Mouse (Mus musculus) liver, embryonic 14.5 days (tissue): ENCODE results near the gene Igf2bp3. TPM values are rescaled to one million over a fixed set of nuclear protein-coding genes. Genes with fewer than 3 reads are reported as not detected.
"Not testable (repeated sequence)": the region's sequence is repeated elsewhere in the genome, so short reads cannot be mapped to it uniquely, and the experiment has no call there.

Source experiments
- ATAC-seq: fragments of 200-750 bp; cut with Nextera tagmentation; 2 replicates; pipeline ENCODE4 v1.8.0; 2017; ENCODE audit warnings: moderate number of reproducible peaks, mild to moderate bottlenecking, moderate library complexity; ENCODE audit not compliant: insufficient read depth
- DNase-seq, 3 experiments: peaks; one replicate each; pipeline ENCODE4 v3.0.0-alpha.2; 2012 to 2013; ENCODE audit warnings: low read depth in 3 of 3, low spot score in 3 of 3
- H3K27ac ChIP-seq: fragments of 300-500 bp; sonication (generic); 2 replicates; pipeline ENCODE4 v1.5.1; 2014; ENCODE audit warnings: moderate library complexity, mild to moderate bottlenecking, control low read depth, inconsistent platforms
- H3K27me3 ChIP-seq: fragments of 300-500 bp; sonication (generic); 2 replicates; pipeline ENCODE4 v1.6.1; 2014; ENCODE audit warnings: mild to moderate bottlenecking, low read length, moderate library complexity; ENCODE audit not compliant: control insufficient read depth, insufficient read depth
- H3K36me3 ChIP-seq: fragments of 300-500 bp; sonication (generic); replicated peaks from 2 replicates; pipeline ENCODE4 v1.6.1; 2014; ENCODE audit warnings: low read depth; ENCODE audit not compliant: control insufficient read depth, insufficient read depth
- H3K4me1 ChIP-seq, 2 experiments: fragments of 200-500 bp in 1 of 2; fragments of 300-500 bp in 1 of 2; sonication (generic) in 1 of 2; replicated peaks; 2 replicates each; pipeline ENCODE4 v1.6.1; 2012 to 2014; ENCODE audit warnings: antibody characterized with exemption in 1 of 2, inconsistent platforms in 1 of 2, low read length in 1 of 2; ENCODE audit not compliant: control insufficient read depth in 2 of 2, insufficient read depth in 2 of 2
- H3K4me2 ChIP-seq: fragments of 300-500 bp; sonication (generic); 2 replicates; pipeline ENCODE4 v1.6.1; 2014; ENCODE audit warnings: low read depth, mild to moderate bottlenecking, control low read depth, moderate library complexity
- H3K4me3 ChIP-seq, 2 experiments: fragments of 200-500 bp in 1 of 2; fragments of 300-500 bp in 1 of 2; sonication (generic) in 1 of 2; 2 replicates each; pipeline ENCODE4 v1.5.1; 2012 to 2014; ENCODE audit warnings: low read depth in 2 of 2, low read length in 2 of 2, mild to moderate bottlenecking in 2 of 2, control low read depth in 1 of 2, inconsistent platforms in 1 of 2, moderate library complexity in 1 of 2; ENCODE audit not compliant: insufficient read depth in 1 of 2
- H3K9ac ChIP-seq: fragments of 300-500 bp; sonication (generic); replicated peaks from 2 replicates; pipeline ENCODE4 v1.6.1; 2014; ENCODE audit warnings: mild to moderate bottlenecking, control low read depth, moderate library complexity
- H3K9me3 ChIP-seq: fragments of 300-500 bp; sonication (generic); 2 replicates; pipeline ENCODE4 v1.6.1; 2016; ENCODE audit warnings: low read length, mixed read lengths; ENCODE audit not compliant: control insufficient read depth
- CTCF ChIP-seq: IDR thresholded peaks from 2 replicates; pipeline ENCODE4 v1.5.1; 2016; ENCODE audit warnings: antibody characterized with exemption, low read depth, control low read depth
- EP300 ChIP-seq: IDR thresholded peaks from 2 replicates; pipeline ENCODE4 v1.6.1; 2016; ENCODE audit warnings: antibody characterized with exemption, low read depth
- WGBS: fragments of 180-500 bp; shearing (Covaris S2); extraction: QIAGEN DNeasy Blood & Tissue Kit; methylation state at CpG from one replicate; pipeline ENCODE4 v1.1.7; 2014; ENCODE audit not compliant: insufficient replicate concordance; 5-methylcytosine and 5-hydroxymethylcytosine counted together
- polyA plus RNA-seq, 2 experiments: library from polyadenylated mRNA; depleted of rRNA in 1 of 2; stranded (reverse) in 1 of 2; unstranded in 1 of 2; fragments of >200 nt; fragmentation: Nextera tagmentation in 1 of 2; extraction: Ambion mirVana in 1 of 2; gene quantifications; 2 replicates each; pipeline versions ENCODE4 v1.2.1 to v1.2.3; 2012 to 2014

The Igf2bp3 gene
- polyA plus RNA-seq (2012; rRNA removed) (5.0 and 7.6 TPM in 2 replicates), polyA plus RNA-seq (2014; fragmentation: Nextera tagmentation; extraction: Ambion mirVana) (14.0 and 15.4 TPM in 2 replicates)

DNA sequence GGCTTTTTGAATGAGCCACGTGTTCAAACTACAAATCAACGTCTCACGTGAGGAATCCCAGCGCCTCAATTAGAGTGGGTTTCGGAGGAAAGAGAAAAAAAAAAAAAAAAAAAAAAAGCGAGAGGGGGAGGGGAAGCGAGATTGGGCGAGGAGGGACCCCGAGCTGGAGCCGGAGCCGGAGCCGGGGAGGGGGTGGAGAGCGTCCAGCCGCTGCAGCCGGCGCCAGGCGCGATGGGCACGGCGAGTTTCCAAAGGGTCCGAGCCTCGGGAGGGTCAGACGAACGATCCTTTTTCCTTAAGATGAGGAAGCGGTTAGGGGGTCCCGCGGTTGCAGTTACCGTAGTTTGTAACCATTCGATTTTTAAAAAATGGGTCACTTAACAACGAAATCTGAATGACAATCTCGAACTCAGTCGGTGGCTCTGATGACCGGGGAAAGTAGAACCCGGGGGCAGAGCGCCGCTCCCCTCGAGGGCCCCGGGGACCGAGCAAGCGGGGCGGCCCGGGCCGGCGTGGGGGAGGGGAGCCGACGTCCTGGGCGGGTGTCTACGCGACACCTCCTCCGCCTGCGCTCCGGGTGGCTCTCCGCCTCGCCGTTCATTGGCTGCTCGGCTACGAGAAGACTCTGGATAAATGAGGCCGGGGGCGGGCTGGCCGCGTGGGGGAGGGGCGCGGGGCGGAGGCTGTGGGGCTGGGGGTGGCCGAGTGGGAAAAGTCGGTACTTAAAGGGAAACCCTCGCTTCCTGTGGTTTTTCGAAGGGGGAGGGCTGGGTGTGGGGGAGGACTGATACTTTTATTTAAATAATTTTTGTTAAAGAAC lies at the start of gene Igf2bp3:
Igf2bp3 (minus strand) TSS at position 30 of the 820 bp plus-strand sequence.
- ATAC-seq (peak; percentile 68), DNase-seq (peak; percentile 82)
- H3K27ac ChIP-seq: peak within 1 kb of the TSS; percentile 94
- H3K4me3 ChIP-seq: peak within 1 kb of the TSS; percentile 66 to 94
- H3K36me3 ChIP-seq: no peaks in the 10 kb centered on the region
- peaks cover 10 to 21% of the 10 kb centered on the region in 2 experiments for H3K4me1 ChIP-seq
- under 1% methylated on average over 67 of the region's 68 CpGs for WGBS
- no peaks in the 10 kb centered on the region for H3K9me3 ChIP-seq
- peak within 1 kb of the TSS; percentile 78 for H3K4me2 ChIP-seq
- H3K9ac ChIP-seq: peak within 1 kb of the TSS; percentile 93
- TF ChIP-seq CTCF: no peak
- no peak for TF ChIP-seq EP300
- no peaks in the 10 kb centered on the region for H3K27me3 ChIP-seq

DNA sequence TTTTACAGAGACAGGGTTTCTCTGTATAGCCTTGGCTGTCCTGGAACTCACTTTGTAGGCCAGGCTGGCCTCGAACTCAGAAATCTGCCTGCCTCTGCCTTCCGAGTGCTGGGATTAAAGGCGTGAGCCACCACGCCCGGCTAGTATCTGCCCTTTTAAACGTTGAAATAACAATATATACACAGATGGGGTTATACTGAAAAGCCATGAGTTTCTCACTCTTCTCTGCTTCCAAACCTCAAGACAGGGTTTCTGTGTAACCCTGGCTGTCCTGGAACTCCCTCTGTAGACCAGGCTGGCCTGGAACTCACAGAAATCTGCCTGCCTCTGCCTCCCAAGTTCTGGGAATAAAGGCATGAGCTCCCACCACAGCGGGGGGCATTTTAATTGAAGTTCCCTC lies 49.7 kb upstream of the Igf2bp3 start:
- peaks cover 12 to 21% of the 10 kb centered on the region in 2 experiments for H3K4me1 ChIP-seq
- H3K36me3 ChIP-seq, ATAC-seq, DNase-seq, H3K9ac ChIP-seq, H3K27me3 ChIP-seq, H3K9me3 ChIP-seq, H3K27ac ChIP-seq: not testable (repeated sequence)
- H3K4me2 ChIP-seq: peak overlapping the region; percentile 92
- H3K4me3 ChIP-seq: peak overlapping the region in 1 of 2 experiments; percentile 100; a peak in 2 of 4 replicates
- 55% methylated on average over 7 of the region's 7 CpGs for WGBS

DNA sequence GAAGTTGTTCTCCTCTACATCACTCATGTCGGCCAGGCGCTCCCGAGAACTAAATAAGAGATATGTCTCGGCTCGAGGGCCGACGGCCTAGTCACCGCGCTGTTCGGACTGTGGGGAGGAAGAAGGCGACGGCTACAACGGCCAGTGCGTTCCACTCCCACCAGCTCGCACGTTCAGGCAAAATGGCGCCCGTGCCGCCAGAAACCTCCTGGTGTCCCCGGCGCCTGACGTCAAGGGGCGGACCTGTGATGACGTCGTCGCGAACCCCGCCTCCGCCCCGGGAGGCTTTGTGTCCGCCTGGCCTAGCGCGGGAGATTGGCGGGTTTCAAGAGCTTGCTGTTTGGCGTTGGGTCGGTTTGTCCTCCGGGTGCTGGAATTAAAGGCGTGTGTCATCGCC lies 49.1 kb upstream of the Igf2bp3 start, which contains the start of gene Tra2a:
Tra2a (minus strand) TSS at position 187 of the 397 bp plus-strand sequence.
- no peak for TF ChIP-seq CTCF
- no peak for TF ChIP-seq EP300

GRCm38 (mm10) chr6:49263081-49263846 lies 48.5 kb upstream of the Igf2bp3 start:
- no peaks in the 10 kb centered on the region for H3K36me3 ChIP-seq
- peak overlapping the region; percentile 88 to 100 for H3K4me3 ChIP-seq
- H3K4me2 ChIP-seq: peak overlapping the region; percentile 92
- H3K27me3 ChIP-seq: no peaks in the 10 kb centered on the region
- H3K4me1 ChIP-seq: peaks cover 14 to 21% of the 10 kb centered on the region in 2 experiments
- peak overlapping the region; percentile 100 for H3K9ac ChIP-seq
- H3K9me3 ChIP-seq: no peaks in the 10 kb centered on the region
- WGBS: under 1% methylated on average over 67 of the region's 71 CpGs
- H3K27ac ChIP-seq: peak overlapping the region; percentile 93
- peak; percentile 82 for ATAC-seq
- DNase-seq: peak; percentile 22 to 32 (median 27)
- TF ChIP-seq EP300: no peak
- no peak for TF ChIP-seq CTCF

More for the DNA sequence above, 49.1 kb upstream of the Igf2bp3 start, which contains the start of gene Tra2a:
- Histone ChIP-seq H3K27ac (peak within 1 kb of the TSS; percentile 93), H3K4me2 (peak within 1 kb of the TSS; percentile 92), H3K9ac (peak within 1 kb of the TSS; percentile 100), H3K9me3 (no peaks in the 10 kb centered on the region), H3K4me3 (peak within 1 kb of the TSS; percentile 88 to 100), H3K4me1 (peaks cover 14 to 21% of the 10 kb centered on the region in 2 experiments), H3K27me3 (no peaks in the 10 kb centered on the region), H3K36me3 (no peaks in the 10 kb centered on the region)
- DNase-seq (peak; percentile 92 to 95 (median 93)), ATAC-seq (peak; percentile 92)
- WGBS: 0% methylated on average over 39 of the region's 39 CpGs

- Histone ChIP-seq H3K9ac (peak overlapping the region; percentile 100), H3K4me2 (peak overlapping the region; percentile 92), H3K4me3 (peak overlapping the region; percentile 88 to 100), H3K36me3 (no peaks in the 10 kb centered on the region), H3K27me3 (no peaks in the 10 kb centered on the region), H3K9me3 (no peaks in the 10 kb centered on the region), H3K4me1 (peaks cover 16 to 21% of the 10 kb centered on the region in 2 experiments), H3K27ac (peak overlapping the region; percentile 93; the same call in 1 of the 2 replicates)
- WGBS: under 1% methylated on average over 9 of the region's 9 CpGs
- no peak for DNase-seq
- ATAC-seq: no peak
- no peak for TF ChIP-seq EP300
- TF ChIP-seq CTCF: no peak
Observed at GRCm38 (mm10) chr6:49262421-49262820, 47.7 kb upstream of the Igf2bp3 start.
